Mouse (Mus musculus) stomach, postnatal 0 days (tissue): ENCODE data around the gene Scnn1b. TPM values are rescaled to one million over a fixed set of nuclear protein-coding genes. Genes with fewer than 3 reads are reported as not detected.

ENCODE experiments used
- ATAC-seq: fragments of 200-750 bp; cut with Nextera tagmentation; 2 replicates; pipeline ENCODE4 v1.8.0; 2017; ENCODE audit not compliant: low FRiP score, low TSS enrichment
- DNase-seq: peaks from one replicate; pipeline ENCODE4 v3.0.0-alpha.2; 2016; ENCODE audit warnings: low spot score
- H3K27ac ChIP-seq: fragments of 300-500 bp; sonication (generic); replicated peaks from 2 replicates; pipeline ENCODE4 v1.5.1; 2014; ENCODE audit warnings: mild to moderate bottlenecking, control low read depth
- H3K27me3 ChIP-seq: fragments of 300-500 bp; sonication (generic); 2 replicates; pipeline ENCODE4 v1.6.1; 2014; ENCODE audit warnings: low read length; ENCODE audit not compliant: control insufficient read depth, insufficient read depth
- H3K36me3 ChIP-seq: fragments of 300-500 bp; sonication (generic); 2 replicates; pipeline ENCODE4 v1.6.1; 2014; ENCODE audit warnings: low read length, mixed read lengths; ENCODE audit not compliant: control insufficient read depth, insufficient read depth
- H3K4me1 ChIP-seq: fragments of 300-500 bp; sonication (generic); replicated peaks from 2 replicates; pipeline ENCODE4 v1.6.1; 2014; ENCODE audit warnings: antibody characterized with exemption; ENCODE audit not compliant: control insufficient read depth, insufficient read depth
- H3K4me2 ChIP-seq: fragments of 300-500 bp; sonication (generic); replicated peaks from 2 replicates; pipeline ENCODE4 v1.6.1; 2014; ENCODE audit warnings: low read depth, mild to moderate bottlenecking, control low read depth, moderate library complexity
- H3K4me3 ChIP-seq: fragments of 300-500 bp; sonication (generic); 2 replicates; pipeline ENCODE4 v1.5.1; 2014; ENCODE audit warnings: low read depth, low read length, control low read depth
- H3K9ac ChIP-seq: fragments of 300-500 bp; sonication (generic); 2 replicates; pipeline ENCODE4 v1.6.1; 2014; ENCODE audit warnings: mild to moderate bottlenecking, low read length, control low read depth, mixed read lengths
- H3K9me3 ChIP-seq: fragments of 300-500 bp; sonication (generic); 2 replicates; pipeline ENCODE4 v1.6.1; 2016; ENCODE audit warnings: low read length; ENCODE audit not compliant: control insufficient read depth
- CTCF ChIP-seq: IDR thresholded peaks from 2 replicates; pipeline ENCODE4 v1.5.1; 2016; ENCODE audit warnings: antibody characterized with exemption, low read depth, mild to moderate bottlenecking, moderate library complexity
- EP300 ChIP-seq: optimal IDR thresholded peaks from 2 replicates; pipeline ENCODE3; 2016; ENCODE audit warnings: antibody characterized with exemption
- WGBS: fragments of 180-500 bp; shearing (Covaris S2); extraction: QIAGEN DNeasy Blood & Tissue Kit; methylation state at CpG from one replicate; pipeline ENCODE4 v1.1.7; 2014; 5-methylcytosine and 5-hydroxymethylcytosine counted together
- polyA plus RNA-seq: library from polyadenylated mRNA; unstranded; fragments of >200 nt; fragmentation: Nextera tagmentation; extraction: Ambion mirVana; gene quantifications from 2 replicates; pipeline ENCODE4 v1.2.1, GENCODE M21; 2015

Scnn1b gene
- polyA plus RNA-seq, 1 experiment from 2014 or later = 10.1 TPM

DNA sequence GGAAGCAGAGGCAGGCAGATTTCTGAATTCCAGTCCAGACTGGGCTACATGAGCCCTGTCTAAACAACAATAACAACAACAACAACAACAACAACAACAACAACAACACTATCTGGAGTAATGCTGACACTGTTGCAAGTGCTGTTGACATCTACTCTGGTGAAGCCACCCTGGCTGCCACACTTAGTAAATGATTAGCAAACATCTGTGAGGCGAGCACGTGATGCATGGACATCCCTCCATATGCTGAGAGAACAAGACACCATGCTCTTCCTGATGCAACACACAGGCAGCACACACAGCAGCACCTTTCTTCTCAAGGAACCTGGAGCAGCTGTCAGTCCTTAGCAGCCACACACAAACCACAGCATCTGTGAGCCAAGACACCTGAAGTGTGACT lies 63.0 kb downstream of the Scnn1b start:
- WGBS = 98% methylated on average over 2 of the region's 2 CpGs
- Histone ChIP-seq H3K36me3 (no peaks in the 10 kb centered on the region; the same call in 1 of the 2 replicates), H3K27ac (no peak overlapping the region), H3K4me1 (no peaks in the 10 kb centered on the region), H3K27me3 (no peaks in the 10 kb centered on the region), H3K4me2 (no peak overlapping the region), H3K4me3 (no peak overlapping the region), H3K9me3 (no peaks in the 10 kb centered on the region), H3K9ac (no peak overlapping the region)
- DNase-seq = no peak
- ATAC-seq = no peak
- TF ChIP-seq CTCF (no peak), EP300 (no peak)

DNA sequence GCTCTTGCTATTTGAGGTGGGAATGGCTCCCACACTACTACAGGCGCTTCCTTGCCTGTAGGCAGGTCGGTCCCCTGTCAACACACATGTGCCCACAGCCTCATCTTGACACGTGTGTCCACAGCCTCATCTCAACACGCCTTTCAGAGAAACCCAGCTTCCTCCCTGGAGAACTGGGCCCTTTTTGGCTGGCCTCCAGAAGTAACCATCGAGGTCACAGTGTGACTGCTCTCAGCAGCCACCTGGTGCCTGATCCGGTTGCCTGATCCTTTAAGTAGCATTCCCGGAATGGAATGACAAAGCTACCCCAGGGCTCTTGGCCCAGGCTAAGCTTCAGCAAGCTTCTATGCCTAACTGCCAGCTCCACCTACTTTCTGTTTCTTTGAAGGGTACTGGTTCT lies 66.4 kb downstream of the Scnn1b start:
- Histone ChIP-seq H3K4me3 (no peak overlapping the region), H3K36me3 (no peaks in the 10 kb centered on the region; the same call in 1 of the 2 replicates), H3K4me2 (no peak overlapping the region), H3K9me3 (no peaks in the 10 kb centered on the region), H3K27ac (no peak overlapping the region), H3K9ac (no peak overlapping the region), H3K27me3 (no peaks in the 10 kb centered on the region), H3K4me1 (no peaks in the 10 kb centered on the region)
- no peak for TF ChIP-seq CTCF
- no peak for TF ChIP-seq EP300
- ATAC-seq (no peak), DNase-seq (no peak)
- 51% methylated on average over 7 of the region's 7 CpGs for WGBS

GRCm38 (mm10) chr7:121933675-121934074 lies 68.8 kb downstream of the Scnn1b start:
- DNase-seq (no peak), ATAC-seq (no peak)
- Histone ChIP-seq H3K27me3 (no peaks in the 10 kb centered on the region), H3K9me3 (no peaks in the 10 kb centered on the region), H3K9ac (no peak overlapping the region), H3K27ac (no peak overlapping the region), H3K4me1 (no peaks in the 10 kb centered on the region), H3K36me3 (no peaks in the 10 kb centered on the region; the same call in 1 of the 2 replicates), H3K4me3 (no peak overlapping the region), H3K4me2 (no peak overlapping the region)
- 67% methylated on average over 6 of the region's 6 CpGs for WGBS
- no peak for TF ChIP-seq CTCF
- no peak for TF ChIP-seq EP300

DNA sequence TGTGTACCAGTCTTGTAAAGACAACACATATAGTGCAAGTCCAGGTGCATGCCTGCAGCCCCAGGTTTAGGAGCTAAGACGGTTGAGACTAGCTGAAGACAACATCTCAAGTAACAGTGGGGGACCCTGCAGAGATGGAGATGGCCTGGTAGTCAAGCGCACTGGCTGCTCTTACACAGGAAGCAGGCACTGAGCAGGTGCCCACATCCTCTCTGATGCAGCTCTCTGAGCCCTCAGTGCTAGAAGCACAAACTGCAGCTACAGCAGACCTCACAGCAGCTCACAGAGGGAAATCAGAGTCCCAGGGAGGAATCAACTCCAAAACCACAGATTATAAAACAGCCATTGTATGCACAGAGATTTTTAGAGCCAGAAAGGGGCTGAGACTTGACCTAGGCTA lies 69.5 kb downstream of the Scnn1b start:
- 98% methylated on average over 2 of the region's 2 CpGs for WGBS
- H3K27ac ChIP-seq = no peak overlapping the region
- H3K9ac ChIP-seq = no peak overlapping the region
- no peaks in the 10 kb centered on the region; the same call in 1 of the 2 replicates for H3K36me3 ChIP-seq
- no peaks in the 10 kb centered on the region for H3K27me3 ChIP-seq
- no peaks in the 10 kb centered on the region for H3K4me1 ChIP-seq
- H3K4me2 ChIP-seq = no peak overlapping the region
- ATAC-seq (no peak), DNase-seq (no peak)
- H3K4me3 ChIP-seq = no peak overlapping the region
- no peaks in the 10 kb centered on the region for H3K9me3 ChIP-seq
- TF ChIP-seq CTCF = no peak
- no peak for TF ChIP-seq EP300

DNA sequence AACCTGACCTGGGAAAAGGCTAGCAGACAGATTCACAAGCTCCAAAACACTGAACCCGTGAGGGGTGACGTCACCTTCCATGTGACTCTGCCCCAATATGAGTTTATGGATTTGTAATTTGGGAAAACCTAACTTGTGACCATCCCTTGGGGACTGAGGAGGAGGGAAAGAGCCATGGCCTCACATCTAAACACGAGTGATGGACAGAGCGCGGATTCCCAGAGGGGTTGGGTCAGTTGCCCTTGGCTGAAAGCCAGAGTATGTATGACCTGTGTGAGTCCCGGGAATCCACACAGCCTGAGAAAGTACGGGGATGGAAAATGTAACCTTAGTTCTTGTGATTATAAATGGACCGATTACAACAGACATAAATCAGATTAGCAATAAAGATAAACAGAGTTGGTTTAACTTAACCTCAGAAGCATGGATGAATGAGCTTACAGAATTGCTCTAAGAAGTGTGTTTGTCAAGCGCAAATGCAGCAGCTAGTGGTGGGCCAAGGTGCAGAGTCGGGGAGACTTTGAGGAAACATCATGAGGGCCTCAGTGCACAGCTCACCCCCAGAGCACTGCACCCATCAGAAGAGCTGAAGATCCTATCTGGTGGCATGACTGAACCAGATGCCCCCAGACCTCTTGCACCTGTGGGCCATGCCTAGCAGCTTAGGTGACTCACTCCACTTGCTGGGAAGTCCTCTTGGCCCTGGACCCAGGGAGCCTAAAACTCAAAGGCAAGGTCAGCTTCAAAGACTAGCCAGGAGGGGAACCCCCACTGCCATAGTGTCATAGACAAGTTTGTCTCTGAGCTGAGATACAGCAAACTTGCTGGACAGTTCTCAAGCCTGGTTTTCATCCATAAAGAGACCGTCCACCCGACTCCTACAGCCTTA lies 71.3 kb downstream of the Scnn1b start:
- Histone ChIP-seq H3K9me3 (no peaks in the 10 kb centered on the region), H3K9ac (no peak overlapping the region), H3K27ac (no peak overlapping the region), H3K27me3 (no peaks in the 10 kb centered on the region), H3K4me3 (no peak overlapping the region), H3K36me3 (no peaks in the 10 kb centered on the region; the same call in 1 of the 2 replicates), H3K4me2 (no peak overlapping the region), H3K4me1 (no peaks in the 10 kb centered on the region)
- ATAC-seq (no peak), DNase-seq (no peak)
- TF ChIP-seq EP300 = no peak
- no peak for TF ChIP-seq CTCF
- WGBS = 41% methylated on average over 12 of the region's 12 CpGs
